Mouse (Mus musculus) ES-Bruce4 (cell line): Measurements from ENCODE around the gene St13. TPM values are rescaled to one million over a fixed set of nuclear protein-coding genes. Genes with fewer than 3 reads are reported as not detected.

Source experiments
- H3K27ac ChIP-seq: 2 replicates; pipeline ENCODE4 v1.5.1; 2012; ENCODE audit warnings: low read length, inconsistent platforms; ENCODE audit not compliant: insufficient read depth
- H3K27me3 ChIP-seq: 2 replicates; pipeline ENCODE4 v1.6.1; 2012; ENCODE audit warnings: mild to moderate bottlenecking, low read length, inconsistent platforms; ENCODE audit not compliant: control insufficient read depth, poor library complexity, insufficient read depth, severe bottlenecking
- H3K36me3 ChIP-seq: 2 replicates; pipeline ENCODE4 v1.6.1; 2012; ENCODE audit warnings: inconsistent platforms, mild to moderate bottlenecking, low read length, moderate library complexity; ENCODE audit not compliant: control insufficient read depth, poor library complexity, insufficient read depth, severe bottlenecking
- H3K4me1 ChIP-seq: one replicate; pipeline ENCODE4 v1.8.1; 2011; ENCODE audit warnings: low read length; ENCODE audit not compliant: control insufficient read depth, insufficient read depth
- H3K4me3 ChIP-seq: 2 replicates; pipeline ENCODE4 v1.5.1; 2011; ENCODE audit warnings: low read depth, mild to moderate bottlenecking, low read length
- H3K9ac ChIP-seq: 2 replicates; pipeline ENCODE4 v1.6.1; 2012; ENCODE audit warnings: low read depth, mild to moderate bottlenecking, inconsistent platforms; ENCODE audit not compliant: poor library complexity, severe bottlenecking
- H3K9me3 ChIP-seq: replicated peaks from 2 replicates; pipeline ENCODE4 v1.6.1; 2012; ENCODE audit warnings: mild to moderate bottlenecking, low read length, inconsistent platforms; ENCODE audit not compliant: control insufficient read depth, poor library complexity, insufficient read depth, severe bottlenecking
- CTCF ChIP-seq: IDR thresholded peaks from one replicate; pipeline ENCODE4 v1.8.1; 2011; ENCODE audit warnings: low read depth, low read length
- EP300 ChIP-seq: IDR thresholded peaks from 2 replicates; pipeline ENCODE4 v1.6.1; 2011; ENCODE audit warnings: low read depth, low read length; ENCODE audit not compliant: insufficient read depth
- POLR2A ChIP-seq: IDR thresholded peaks from one replicate; pipeline ENCODE4 v1.8.1; 2011; ENCODE audit warnings: low read length; ENCODE audit not compliant: insufficient read depth
- polyA plus RNA-seq: library from polyadenylated mRNA; stranded (reverse); fragments of >200 nt; gene quantifications from 2 replicates; pipeline ENCODE4 v1.2.4, GENCODE M21; 2011; ENCODE audit warnings: low read depth; ENCODE audit not compliant: missing spikeins, insufficient read depth, insufficient read length

St13 gene
- polyA plus RNA-seq, 1 experiment, result 796 TPM

- H3K4me1 ChIP-seq, result no peaks in the 10 kb centered on the region
- H3K27me3 ChIP-seq, result no peaks in the 10 kb centered on the region
- H3K27ac ChIP-seq, result no peak overlapping the region
- H3K4me3 ChIP-seq, result no peak overlapping the region
- no peaks in the 10 kb centered on the region for H3K9me3 ChIP-seq
- H3K9ac ChIP-seq, result no peak overlapping the region
- H3K36me3 ChIP-seq, result peaks cover 25% of the 10 kb centered on the region; the same call in 1 of the 2 replicates
- TF ChIP-seq POLR2A (no peak), EP300 (no peak), CTCF (no peak)
These were observed 70.0 kb downstream of the St13 start for GRCm38 (mm10) chr15:81329721-81330369.

- H3K4me1 ChIP-seq, result no peaks in the 10 kb centered on the region
- no peaks in the 10 kb centered on the region for H3K9me3 ChIP-seq
- H3K9ac ChIP-seq, result no peak overlapping the region
- no peak overlapping the region for H3K27ac ChIP-seq
- H3K4me3 ChIP-seq, result no peak overlapping the region
- H3K36me3 ChIP-seq, result peaks cover 26% of the 10 kb centered on the region
- TF ChIP-seq POLR2A (no peak), EP300 (no peak), CTCF (no peak)
- H3K27me3 ChIP-seq, result no peaks in the 10 kb centered on the region
These were observed 72.4 kb downstream of the St13 start for GRCm38 (mm10) chr15:81327501-81327900.

- Histone ChIP-seq H3K4me3 (no peak overlapping the region), H3K27ac (no peak overlapping the region), H3K36me3 (peaks cover 23% of the 10 kb centered on the region), H3K9ac (no peak overlapping the region), H3K27me3 (no peaks in the 10 kb centered on the region), H3K9me3 (no peaks in the 10 kb centered on the region), H3K4me1 (no peaks in the 10 kb centered on the region)
- TF ChIP-seq EP300, result no peak
- no peak for TF ChIP-seq POLR2A
- no peak for TF ChIP-seq CTCF
These were observed 74.9 kb downstream of the St13 start for GRCm38 (mm10) chr15:81324979-81325378.

- Histone ChIP-seq H3K4me1 (no peaks in the 10 kb centered on the region), H3K4me3 (no peak overlapping the region), H3K9me3 (no peaks in the 10 kb centered on the region; the same call in 1 of the 2 replicates), H3K36me3 (peaks cover 13% of the 10 kb centered on the region), H3K27me3 (no peaks in the 10 kb centered on the region), H3K9ac (no peak overlapping the region), H3K27ac (no peak overlapping the region)
- TF ChIP-seq EP300, result no peak
- TF ChIP-seq POLR2A, result no peak
- TF ChIP-seq CTCF, result no peak
These were observed 79.7 kb downstream of the St13 start for GRCm38 (mm10) chr15:81320137-81320536.

GRCm38 (mm10) chr15:81319462-81319861 lies 80.4 kb downstream of the St13 start:
- Histone ChIP-seq H3K9ac (no peak overlapping the region), H3K9me3 (no peaks in the 10 kb centered on the region; the same call in 1 of the 2 replicates), H3K36me3 (peaks cover 13% of the 10 kb centered on the region), H3K4me1 (no peaks in the 10 kb centered on the region), H3K27me3 (no peaks in the 10 kb centered on the region), H3K4me3 (no peak overlapping the region), H3K27ac (no peak overlapping the region)
- no peak for TF ChIP-seq CTCF
- no peak for TF ChIP-seq POLR2A
- no peak for TF ChIP-seq EP300

- Histone ChIP-seq H3K4me1 (no peaks in the 10 kb centered on the region), H3K4me3 (no peak overlapping the region), H3K36me3 (peaks cover under 1% of the 10 kb centered on the region), H3K27ac (no peak overlapping the region), H3K9ac (no peak overlapping the region), H3K9me3 (no peaks in the 10 kb centered on the region), H3K27me3 (no peaks in the 10 kb centered on the region)
- TF ChIP-seq POLR2A (no peak), CTCF (no peak), EP300 (no peak)
These were observed 85.9 kb downstream of the St13 start for GRCm38 (mm10) chr15:81313928-81314327.

Other genes with a start within 250 kb of the St13 start
- 18.4 and 21.9 TPM in 2 replicates for gene Mrtfa, start 209.3 kb downstream of the St13 start, polyA plus RNA-seq
- not detected in 2 replicates for gene Mchr1, start 164.6 kb downstream of the St13 start, polyA plus RNA-seq
- 81.8 and 87.7 TPM in 2 replicates for gene Slc25a17, start 39.3 kb downstream of the St13 start, polyA plus RNA-seq
- 21.0 and 26.7 TPM in 2 replicates for gene Xpnpep3, start 61 bp upstream of the St13 start, polyA plus RNA-seq
- not detected in 2 replicates for gene Dnajb7, start 8.2 kb upstream of the St13 start, polyA plus RNA-seq
- gene Rbx1, start 66.2 kb upstream of the St13 start, polyA plus RNA-seq, result 173 and 191 TPM in 2 replicates
- 122 and 133 TPM in 2 replicates for gene Ep300, start 185.3 kb upstream of the St13 start, polyA plus RNA-seq